Mouse (Mus musculus): Measurements from ENCODE around the gene Pkm.

Pkm gene

DNA sequence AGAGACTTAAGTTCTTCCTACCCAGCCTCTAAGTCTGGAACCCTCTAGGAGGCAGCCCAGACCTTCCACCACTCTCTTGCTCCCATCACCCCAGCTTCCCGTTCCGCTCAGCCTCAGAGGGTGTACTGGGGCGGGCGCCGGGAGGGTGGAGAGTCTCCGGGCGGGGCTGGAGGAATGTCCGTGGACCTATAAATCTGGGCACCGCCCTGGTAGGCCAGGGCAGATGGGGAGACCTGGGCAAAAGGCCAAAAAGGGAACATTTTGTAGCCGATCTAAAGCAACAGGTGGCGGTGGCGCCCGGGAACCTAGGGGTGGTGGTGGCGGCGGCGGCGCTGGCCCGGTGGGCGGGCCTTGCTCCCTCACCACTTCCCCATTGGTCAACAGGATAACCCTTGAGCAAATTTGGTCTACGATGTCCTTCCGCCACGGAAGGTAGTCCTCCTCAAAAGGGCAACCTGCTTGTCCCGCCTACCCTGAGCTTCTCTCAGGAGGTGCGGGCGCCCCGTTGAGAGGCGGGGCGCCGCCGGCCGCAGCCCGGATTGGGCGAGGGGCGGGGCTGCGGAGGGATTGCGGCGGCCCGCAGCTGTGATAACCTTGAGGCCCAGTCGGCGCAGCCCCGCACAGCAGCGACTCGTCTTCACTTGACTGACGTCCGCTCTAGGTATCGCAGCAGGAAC is at the start of gene Pkm:
Gene Pkm (plus strand): TSS at position 411 of the 677 bp plus-strand sequence.
- peak; percentile 98 for DNase-seq (ENCODE audit: inconsistent ontology term)

GRCm38 (mm10) chr9:59610950-59611349 is 45.2 kb upstream of the Pkm start:
- DNase-seq (ENCODE audit: inconsistent ontology term) = no peak

- no peak for DNase-seq (ENCODE audit: inconsistent ontology term)
These were observed 40.4 kb upstream of the Pkm start for GRCm38 (mm10) chr9:59615797-59616196.

DNA sequence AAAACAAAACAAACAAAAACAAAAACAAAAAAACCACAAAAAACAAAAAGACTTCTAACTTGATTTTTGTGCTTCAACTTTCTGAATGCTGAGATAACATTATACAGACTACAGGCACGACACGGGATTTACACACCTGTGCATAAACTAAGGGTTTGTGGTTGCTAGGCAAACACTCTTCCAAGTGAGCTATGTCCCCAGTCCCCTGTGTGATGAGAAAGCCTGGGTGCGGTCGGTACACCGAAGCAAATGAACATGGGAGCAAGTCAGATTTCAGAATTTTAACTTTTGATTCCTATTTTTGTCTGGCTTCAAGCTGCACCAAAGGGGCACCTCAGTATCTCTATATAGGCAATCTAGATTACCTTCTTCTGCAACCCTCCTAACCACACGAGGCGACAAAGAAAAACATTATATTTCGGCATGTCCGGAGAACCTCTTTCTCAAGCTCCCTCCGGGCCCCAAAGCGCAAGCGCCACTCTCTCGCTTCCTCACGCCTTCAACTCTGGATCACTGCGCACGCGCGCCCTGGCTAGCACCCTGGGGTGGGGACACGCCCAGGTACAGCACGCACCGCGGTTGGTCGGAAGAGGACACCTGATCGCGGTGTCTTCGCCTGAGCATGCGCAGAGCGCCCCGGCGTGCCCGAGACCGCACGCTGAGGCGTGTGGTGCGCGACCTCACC is 39.4 kb upstream of the Pkm start, which contains the start of gene Parp6:
Gene Parp6 (plus strand): TSS at position 663 of the 685 bp plus-strand sequence.
- peak; percentile 100 for DNase-seq (ENCODE audit: inconsistent ontology term)

DNA sequence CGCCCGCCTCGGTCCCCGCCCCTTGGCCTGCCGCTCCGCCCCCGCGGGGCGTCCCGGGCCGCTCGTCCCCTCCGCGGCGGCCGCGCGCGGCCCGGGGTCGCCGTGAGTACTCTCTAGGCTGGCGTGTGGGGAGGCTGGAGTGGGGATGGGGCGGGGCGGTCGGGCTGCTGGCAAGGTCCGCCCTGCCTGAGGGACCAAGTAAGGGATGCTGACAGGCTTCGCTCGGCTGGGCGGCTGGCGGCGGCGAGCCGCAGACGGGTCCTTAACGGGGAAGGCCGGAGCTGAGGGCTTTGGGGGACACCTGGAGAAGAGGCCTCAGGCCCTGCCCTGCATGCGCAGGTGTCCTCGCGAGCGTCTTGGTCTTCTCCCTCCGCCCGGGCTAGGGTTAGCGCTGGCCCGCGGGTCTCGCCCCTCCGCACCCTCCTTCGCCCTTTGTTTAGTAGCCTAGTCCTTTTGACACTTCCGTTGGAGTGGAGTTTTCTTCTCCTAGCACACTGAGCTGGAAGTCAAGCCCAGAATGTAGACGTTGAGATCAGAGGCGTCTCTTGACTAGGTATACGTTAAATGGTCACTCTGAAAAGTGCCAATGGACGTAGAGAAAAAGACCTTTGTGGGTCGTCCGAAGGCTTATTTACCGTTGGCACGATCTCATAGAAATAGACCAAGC is 38.7 kb upstream of the Pkm start:
- DNase-seq (ENCODE audit: inconsistent ontology term) = no peak

DNA sequence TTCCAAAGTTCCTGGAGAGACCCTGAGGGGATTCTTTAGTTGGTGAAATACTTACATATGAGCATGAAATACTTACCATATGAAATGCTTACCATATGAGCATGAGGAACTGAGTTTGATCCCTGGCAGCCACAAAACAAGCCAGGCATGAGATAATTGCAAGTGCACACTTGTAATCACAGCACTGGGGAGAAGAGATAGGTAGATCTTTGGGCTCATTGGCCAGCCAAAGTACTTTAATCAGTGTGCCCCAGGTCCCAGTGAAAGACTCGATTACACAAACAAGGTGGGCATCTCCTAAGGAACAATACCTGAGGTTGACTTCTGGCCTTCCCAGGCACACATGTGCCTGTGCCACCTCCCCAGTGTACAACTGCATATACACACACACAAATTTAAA is 17.8 kb upstream of the Pkm start:
- no peak for DNase-seq (ENCODE audit: inconsistent ontology term)

GRCm38 (mm10) chr9:59639936-59640335 is 16.2 kb upstream of the Pkm start:
- no peak for DNase-seq (ENCODE audit: inconsistent ontology term)

GRCm38 (mm10) chr9:59641320-59641719 is 14.8 kb upstream of the Pkm start:
- DNase-seq (ENCODE audit: inconsistent ontology term) = no peak

DNA sequence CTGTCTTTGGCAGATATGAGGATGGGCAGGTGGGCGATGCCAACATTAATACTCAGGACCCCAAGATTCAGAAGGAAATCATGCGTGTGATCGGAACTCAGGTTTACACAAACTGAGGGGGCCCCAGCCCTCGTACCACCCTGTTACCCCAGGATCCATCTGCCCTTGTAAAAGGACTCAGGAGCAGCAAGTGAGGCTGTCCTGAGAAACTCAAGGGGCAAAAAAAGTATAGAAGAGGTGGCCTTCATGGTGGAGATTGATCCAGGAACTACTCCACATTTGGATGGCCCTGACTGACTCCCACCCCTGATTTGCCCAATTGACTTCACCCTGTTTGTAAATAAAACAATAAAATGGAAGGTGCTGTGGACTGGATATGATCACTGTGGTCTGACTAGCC is 6.3 kb upstream of the Pkm start:
- DNase-seq (ENCODE audit: inconsistent ontology term) = no peak

GRCm38 (mm10) chr9:59653371-59653770 is 2.8 kb upstream of the Pkm start:
- DNase-seq (ENCODE audit: inconsistent ontology term) = peak; percentile 51

DNA sequence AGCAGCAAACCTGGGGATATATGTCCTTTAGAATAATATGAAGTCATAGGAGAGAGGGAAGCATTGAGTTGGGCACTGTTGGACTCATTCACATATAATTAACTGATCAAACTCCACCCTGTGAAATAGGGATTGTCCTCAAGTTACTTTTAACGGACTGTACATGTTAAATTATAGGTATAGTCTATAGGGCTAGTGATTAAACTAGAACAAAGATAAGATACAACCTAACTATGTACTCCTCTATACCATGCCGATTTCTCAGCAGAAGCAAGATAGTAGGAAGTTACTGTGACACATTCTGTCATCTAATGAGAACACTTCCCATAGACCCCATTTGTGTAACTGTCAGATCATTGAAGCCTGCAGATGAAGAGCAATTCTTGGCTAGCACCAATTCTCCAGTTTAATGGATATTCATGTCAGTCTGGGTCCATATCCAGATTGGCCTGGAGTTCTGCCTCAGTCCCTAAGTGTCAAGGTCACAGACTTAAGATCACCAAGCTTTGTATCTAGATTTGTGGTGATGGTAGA is 1.7 kb upstream of the Pkm start:
- DNase-seq (ENCODE audit: inconsistent ontology term) = no peak

DNA sequence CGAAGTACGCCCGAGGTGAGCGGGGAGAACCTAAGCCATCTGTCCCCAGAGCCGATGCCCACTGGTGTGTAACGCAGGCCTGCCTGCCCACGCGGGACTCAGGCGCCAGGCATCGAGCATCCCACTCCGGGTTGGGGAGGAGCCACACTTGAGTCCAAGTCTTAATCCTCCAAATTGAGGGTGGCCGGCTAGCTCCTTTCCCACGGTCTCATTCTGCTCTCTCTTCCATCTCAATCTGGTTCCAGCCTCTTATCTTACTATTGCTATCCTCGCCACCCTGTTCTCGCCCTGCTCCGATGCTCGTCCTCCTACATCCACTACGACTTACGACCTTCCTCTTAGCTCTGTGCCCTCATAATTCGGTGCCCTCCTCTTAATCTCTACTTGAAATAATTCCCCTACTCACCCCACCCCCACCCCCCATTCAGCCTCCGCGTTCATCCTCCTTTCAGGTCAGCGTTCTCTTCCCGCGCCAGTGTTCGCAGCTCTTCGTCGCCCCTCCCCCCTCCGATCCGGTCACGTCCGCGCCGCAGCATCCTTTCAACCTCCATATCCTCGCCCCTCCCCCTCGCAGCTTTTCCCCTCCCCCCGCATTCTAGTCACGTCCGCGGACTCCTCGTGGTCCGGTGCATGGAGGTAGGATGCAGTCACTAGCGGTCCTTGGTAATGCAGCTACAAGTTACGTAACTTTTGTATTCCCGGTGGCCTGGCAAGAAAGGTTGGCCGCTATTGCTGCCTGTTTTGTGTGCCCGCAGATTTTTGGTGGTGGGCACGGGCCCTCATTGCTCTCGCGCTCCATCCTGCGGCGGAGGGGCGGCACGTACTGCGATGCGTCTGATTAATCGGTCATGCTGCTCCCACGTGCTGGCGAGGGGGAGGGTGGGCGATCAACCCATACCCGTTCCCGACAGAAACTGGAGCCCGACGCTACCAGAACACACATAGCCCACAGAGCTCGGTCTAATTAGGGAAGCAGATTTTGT is 758 bp downstream of the Pkm start:
- DNase-seq (ENCODE audit: inconsistent ontology term) = peak; percentile 87

GRCm38 (mm10) chr9:59658146-59658545 is 2.0 kb downstream of the Pkm start:
- no peak for DNase-seq (ENCODE audit: inconsistent ontology term)

DNA sequence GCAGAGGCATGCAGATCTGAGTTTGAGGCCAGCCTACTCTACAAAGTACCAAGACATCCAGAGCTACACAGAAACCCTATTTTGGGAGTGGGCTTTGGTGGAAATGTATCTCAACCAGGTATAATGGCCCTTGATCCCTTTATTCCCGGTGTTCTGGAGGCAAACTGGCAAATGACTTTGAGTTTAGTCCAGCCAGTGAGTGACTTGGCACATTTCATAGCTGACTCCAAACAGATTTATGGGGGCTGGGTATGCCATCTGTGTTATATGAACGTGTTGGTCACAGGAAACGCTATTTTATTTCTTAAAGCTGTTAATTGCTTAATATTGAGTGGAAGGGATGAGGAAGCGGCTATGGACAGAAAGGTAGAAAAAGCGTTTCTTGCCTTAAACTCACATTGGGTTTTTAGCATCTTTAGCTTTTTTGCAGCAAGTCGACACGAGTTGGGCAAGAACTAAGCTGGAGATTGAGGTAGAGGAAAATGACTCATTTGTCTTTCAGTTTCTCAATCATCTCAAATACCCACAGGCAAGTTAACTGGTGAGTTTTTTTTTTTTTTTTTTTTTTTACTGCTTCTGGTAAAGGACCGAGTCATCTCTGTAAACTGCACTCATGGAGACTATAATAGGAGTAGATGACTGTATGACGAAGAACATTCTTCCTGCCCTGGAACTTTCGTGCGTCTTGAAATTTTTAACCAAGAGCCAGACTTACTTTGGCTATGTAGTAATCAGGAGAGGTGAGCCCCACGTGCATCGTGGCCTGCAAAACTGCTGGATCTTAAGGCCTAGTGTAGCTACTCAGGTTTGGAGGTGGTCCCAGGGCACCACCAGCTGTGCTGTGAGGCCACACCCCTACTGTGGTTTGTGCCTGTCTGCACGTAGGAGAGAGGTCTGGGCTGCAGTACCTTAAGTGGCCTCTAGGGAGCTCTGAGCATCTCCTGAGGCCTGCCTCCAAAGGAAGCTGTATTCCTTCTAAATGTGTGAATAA is 3.2 kb downstream of the Pkm start:
- peak; percentile 77 for DNase-seq (ENCODE audit: inconsistent ontology term)

- peak; percentile 68 for DNase-seq (ENCODE audit: inconsistent ontology term)
These were observed 4.3 kb downstream of the Pkm start for GRCm38 (mm10) chr9:59660421-59660820.

DNA sequence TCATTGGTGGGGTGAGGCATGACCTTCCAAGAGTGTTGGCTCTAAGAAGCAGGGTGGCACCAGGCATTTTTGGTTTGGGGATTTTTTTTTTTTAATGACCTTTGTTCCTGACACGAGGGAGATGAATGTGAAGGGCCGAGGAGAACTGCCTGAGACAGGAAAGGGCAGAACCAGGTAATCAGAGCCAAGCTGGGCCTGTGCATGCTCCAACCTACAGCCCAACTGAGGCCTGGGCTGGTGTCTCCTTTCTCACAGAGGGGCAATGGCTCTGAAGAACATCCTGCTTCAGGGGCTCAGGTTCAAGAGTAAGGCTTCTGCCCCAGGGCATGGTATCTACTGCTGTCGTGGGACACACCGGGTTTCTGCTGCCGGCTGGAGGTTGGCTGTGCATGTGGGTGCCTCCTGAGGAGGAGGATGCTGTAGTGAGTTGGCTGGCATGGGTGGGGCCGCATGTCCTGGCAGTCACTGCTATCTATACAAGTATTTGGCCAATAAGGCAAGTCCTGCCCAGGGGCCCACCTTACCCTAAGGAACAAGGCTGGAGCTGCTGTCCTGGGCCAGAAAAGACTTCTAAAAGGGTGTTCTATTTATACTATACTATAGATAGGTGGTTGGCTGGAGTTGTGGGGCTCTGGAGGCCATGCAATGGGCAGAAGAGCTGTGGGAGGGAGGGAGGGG is 5.3 kb downstream of the Pkm start:
- no peak for DNase-seq (ENCODE audit: inconsistent ontology term)

GRCm38 (mm10) chr9:59663226-59663625 is 7.1 kb downstream of the Pkm start:
- no peak for DNase-seq (ENCODE audit: inconsistent ontology term)

DNA sequence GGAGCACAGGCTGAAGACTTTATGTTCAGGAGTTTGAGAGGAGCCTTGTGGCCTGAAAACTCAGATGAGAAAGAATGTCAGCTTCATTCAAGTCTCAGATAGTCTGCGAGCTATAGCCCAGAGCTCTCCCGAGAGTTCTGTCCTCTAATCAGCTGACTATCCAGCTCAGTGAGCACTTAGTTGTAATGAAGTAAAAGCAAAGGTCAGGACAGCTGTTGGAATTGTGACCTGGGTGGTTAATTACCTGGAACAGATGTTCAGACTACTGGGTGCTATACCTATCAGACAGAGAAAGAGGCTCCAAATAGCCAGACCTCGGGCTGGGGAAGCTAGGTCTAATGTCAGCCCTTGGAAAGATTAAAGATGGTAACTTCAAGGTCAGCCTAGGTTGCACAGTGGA is 7.8 kb downstream of the Pkm start:
- no peak for DNase-seq (ENCODE audit: inconsistent ontology term)

DNA sequence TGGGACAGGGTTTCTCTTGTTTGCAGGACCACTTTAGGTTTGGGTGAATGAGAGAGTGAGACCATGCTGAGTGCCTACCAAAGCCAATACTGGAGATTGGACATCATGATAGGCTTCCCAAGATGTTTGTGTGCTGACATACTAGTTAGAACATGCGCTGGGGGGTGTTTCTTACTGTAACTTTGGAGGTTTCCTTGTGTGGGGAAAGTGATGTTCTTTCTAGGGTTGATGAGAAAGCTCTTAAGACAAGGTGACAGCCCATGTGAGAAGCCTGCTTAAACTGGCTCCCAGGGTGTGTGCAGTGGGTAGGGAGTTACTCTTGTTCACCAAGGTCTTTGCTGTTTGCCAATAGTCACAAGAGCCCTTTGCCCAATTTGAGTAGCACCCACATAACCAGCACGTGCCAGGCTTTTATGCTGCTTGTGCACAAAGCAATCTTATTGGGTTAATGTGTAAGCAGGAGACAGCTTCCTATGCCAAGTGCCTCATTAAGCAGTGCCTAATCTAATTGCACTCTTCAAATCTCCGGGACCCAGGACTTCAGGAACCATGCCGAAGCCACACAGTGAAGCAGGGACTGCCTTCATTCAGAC is 8.6 kb downstream of the Pkm start:
- DNase-seq (ENCODE audit: inconsistent ontology term) = peak; percentile 33
